In genomic region chr12:86181320-86181751, GRCm38 (mm10) we compare ENCODE assay signal across 13 mouse cellular contexts.
A peak's percentile ranks its signal among the peaks of the same experiment; 100 is the strongest.
DNase-seq lines count a peak whose midpoint lies in the region; ATAC-seq and TF ChIP-seq lines count a peak whose summit lies in the region.
"Had no signal": no experiment of that assay in that cellular context is flagged by ENCODE, and none has a peak within 500 bp of the region (broad histone marks: within the 10 kb centered on the region; RNA-seq: fewer than 3 reads in every experiment).

No protein-coding gene starts in this region.

- in situ Hi-C loops in ES-E14 (cut with MboI; ENCODE audit: low sequenced_read_pairs in 2 of 2, unreplicated experiment in 2 of 2) = no loop called here

- H3K27me3 ChIP-seq in embryonic facial prominence, embryonic 12.5 days = no peaks in the 10 kb centered on the region; the same call in 1 of the 2 replicates
- 0 out of 2 replicates have a peak, but pooled peaks cover 9% of the 10 kb centered on the region for H3K27me3 ChIP-seq in hindbrain, embryonic 13.5 days
- no peaks in the 10 kb centered on the region for H3K27me3 ChIP-seq in midbrain, embryonic 16.5 days (ENCODE audit: control insufficient read depth, insufficient read depth, low read depth, low read length)
- no peaks in the 10 kb centered on the region for H3K27me3 ChIP-seq in lung, postnatal 0 days (replicated peaks; ENCODE audit: insufficient read depth, low read length)

- no peak overlapping the region for H3K4me2 ChIP-seq in embryonic facial prominence, embryonic 12.5 days (replicated peaks)
- no peak overlapping the region for H3K4me2 ChIP-seq in hindbrain, embryonic 13.5 days
- H3K4me2 ChIP-seq in midbrain, embryonic 16.5 days (ENCODE audit: low read length) = no peak overlapping the region
- no peak overlapping the region for H3K4me2 ChIP-seq in lung, postnatal 0 days (replicated peaks; ENCODE audit: low read depth, low read length)

- no peaks in the 10 kb centered on the region for H3K36me3 ChIP-seq in ES-E14 (ENCODE audit: control insufficient read depth, insufficient read depth, low read length, poor library complexity, severe bottlenecking)
- H3K36me3 ChIP-seq in embryonic facial prominence, embryonic 12.5 days = no peaks in the 10 kb centered on the region
- H3K36me3 ChIP-seq in hindbrain, embryonic 13.5 days = no peaks in the 10 kb centered on the region
- no peaks in the 10 kb centered on the region for H3K36me3 ChIP-seq in midbrain, embryonic 16.5 days (ENCODE audit: control insufficient read depth, insufficient read depth, low read length)
- H3K36me3 ChIP-seq in lung, postnatal 0 days (ENCODE audit: insufficient read depth, low read length) = no peaks in the 10 kb centered on the region
- H3K36me3 ChIP-seq: heart, embryonic 10.5 days had no signal

- TF ChIP-seq CTCF in lung, postnatal 0 days (IDR thresholded peaks at IDR 0.05) = no peak

- 10% methylated on average over 8 of the region's 8 CpGs for WGBS in embryonic facial prominence, embryonic 12.5 days
- WGBS in hindbrain, embryonic 13.5 days = 10% methylated on average over 8 of the region's 8 CpGs
- WGBS in midbrain, embryonic 16.5 days = 16% methylated on average over 8 of the region's 8 CpGs
- WGBS in lung, postnatal 0 days = 22% methylated on average over 8 of the region's 8 CpGs

- TF ChIP-seq EP300 in lung, postnatal 0 days (IDR thresholded peaks at IDR 0.05) = no peak

- H3K9ac ChIP-seq in ES-E14 (ENCODE audit: insufficient read depth, low read depth, low read length, poor library complexity, severe bottlenecking) = no peak overlapping the region
- H3K9ac ChIP-seq in embryonic facial prominence, embryonic 12.5 days = no peak overlapping the region
- no peak overlapping the region for H3K9ac ChIP-seq in hindbrain, embryonic 13.5 days
- H3K9ac ChIP-seq in midbrain, embryonic 16.5 days (ENCODE audit: low read depth, low read length) = no peak overlapping the region; the same call in 1 of the 2 replicates
- H3K9ac ChIP-seq in lung, postnatal 0 days (replicated peaks; ENCODE audit: low read depth) = no peak overlapping the region

- peak overlapping the region in 1 of 2 experiments; percentile 46; a peak in 2 of 4 replicates for H3K4me3 ChIP-seq in ES-E14 (ENCODE audit: insufficient read depth in 1 of 2, low read depth in 1 of 2, low read length in 2 of 2, poor library complexity in 1 of 2, severe bottlenecking in 1 of 2)
- no peak overlapping the region for H3K4me3 ChIP-seq in embryonic facial prominence, embryonic 12.5 days
- H3K4me3 ChIP-seq in hindbrain, embryonic 13.5 days = no peak overlapping the region
- H3K4me3 ChIP-seq in midbrain, embryonic 16.5 days (ENCODE audit: low read depth, low read length) = no peak overlapping the region
- H3K4me3 ChIP-seq in lung, postnatal 0 days (ENCODE audit: low read depth, low read length) = no peak overlapping the region
- H3K4me3 ChIP-seq: heart, embryonic 10.5 days had no signal

- H3K27ac ChIP-seq in ES-E14 (ENCODE audit: insufficient read depth, low read depth, low read length, poor library complexity, severe bottlenecking) = peak overlapping the region; percentile 58; the same call in 1 of the 2 replicates
- H3K27ac ChIP-seq in embryonic facial prominence, embryonic 12.5 days = no peak overlapping the region
- H3K27ac ChIP-seq in hindbrain, embryonic 13.5 days = peak overlapping the region; percentile 37
- no peak overlapping the region for H3K27ac ChIP-seq in midbrain, embryonic 16.5 days (ENCODE audit: low read length)
- no peak overlapping the region for H3K27ac ChIP-seq in lung, postnatal 0 days (ENCODE audit: low read length)
- H3K27ac ChIP-seq: heart, embryonic 10.5 days had no signal

- peaks cover 11 to 15% of the 10 kb centered on the region in 2 experiments; a peak in 3 of 4 replicates for H3K4me1 ChIP-seq in ES-E14 (ENCODE audit: control insufficient read depth in 2 of 2, insufficient read depth in 2 of 2, low read length in 2 of 2, poor library complexity in 1 of 2)
- peaks cover 17% of the 10 kb centered on the region for H3K4me1 ChIP-seq in embryonic facial prominence, embryonic 12.5 days
- peaks cover 37% of the 10 kb centered on the region for H3K4me1 ChIP-seq in hindbrain, embryonic 13.5 days (replicated peaks)
- H3K4me1 ChIP-seq in midbrain, embryonic 16.5 days (ENCODE audit: control insufficient read depth, insufficient read depth, low read length) = peaks cover 22% of the 10 kb centered on the region
- H3K4me1 ChIP-seq in lung, postnatal 0 days (ENCODE audit: insufficient read depth, low read depth, low read length) = no peaks in the 10 kb centered on the region

- H3K9me3 ChIP-seq in ES-E14 (ENCODE audit: control insufficient read depth, insufficient read depth, low read depth, low read length) = no peaks in the 10 kb centered on the region
- H3K9me3 ChIP-seq in embryonic facial prominence, embryonic 12.5 days = no peaks in the 10 kb centered on the region
- no peaks in the 10 kb centered on the region for H3K9me3 ChIP-seq in hindbrain, embryonic 13.5 days
- H3K9me3 ChIP-seq in midbrain, embryonic 16.5 days (replicated peaks; ENCODE audit: control insufficient read depth, low read length, poor library complexity, severe bottlenecking) = no peaks in the 10 kb centered on the region
- no peaks in the 10 kb centered on the region for H3K9me3 ChIP-seq in lung, postnatal 0 days (ENCODE audit: low read length)
- H3K9me3 ChIP-seq: heart, embryonic 10.5 days had no signal

- no peak for DNase-seq in ES-E14 (ENCODE audit: low read depth, low spot score)
- DNase-seq in lung, postnatal 0 days (ENCODE audit: low spot score) = no peak
- DNase-seq in T-cell, adult 2 months (ENCODE audit: low spot score) = no peak
- no peak for DNase-seq in urinary bladder, adult 18-20 months (ENCODE audit: low spot score in 2 of 2)
- DNase-seq: cerebellum, postnatal 36 days; kidney, postnatal 4 days; lung, adult 18-20 months; right cerebral cortex, adult 18-20 months had no signal

- peak; percentile 43 for ATAC-seq in embryonic facial prominence, embryonic 12.5 days (ENCODE audit: insufficient number of reproducible peaks, insufficient read depth, low FRiP score, low TSS enrichment)
- peak; percentile 36; the same call in 1 of the 2 replicates for ATAC-seq in hindbrain, embryonic 13.5 days (ENCODE audit: low FRiP score)
- peak; percentile 66 for ATAC-seq in midbrain, embryonic 16.5 days
- ATAC-seq in monocyte, adult 5-6 weeks (replicated peaks; ENCODE audit: insufficient number of reproducible peaks, low FRiP score, low TSS enrichment, poor library complexity, severe bottlenecking) = no peak
- no peak for ATAC-seq in lung, postnatal 0 days

TF ChIP-seq in ES-E14, 5 proteins besides CTCF, POLR2A, EP300 and RAD21:
- no peak for TF ChIP-seq ZNF384 (IDR thresholded peaks at IDR 0.05; ENCODE audit: low read depth, low read length)
- no peak for TF ChIP-seq MAFK (IDR thresholded peaks at IDR 0.05; ENCODE audit: insufficient read depth, low read depth, low read length)
- TF ChIP-seq HCFC1 (IDR thresholded peaks at IDR 0.05; ENCODE audit: borderline replicate concordance, insufficient read depth, low read length) = no peak
- TF ChIP-seq ZC3H11A (IDR thresholded peaks at IDR 0.05; ENCODE audit: borderline replicate concordance, low read depth, low read length) = no peak
- TF ChIP-seq CHD2 (IDR thresholded peaks at IDR 0.05; ENCODE audit: low read depth, low read length) = no peak

Comparison
In these comparisons a context has a peak if more than half of its experiments do, and no peak if none do; other contexts are left out.
1. H3K27ac ChIP-seq: peak in ES-E14 (single experiment) and hindbrain, embryonic 13.5 days (single experiment); none in embryonic facial prominence, embryonic 12.5 days (single experiment), midbrain, embryonic 16.5 days (single experiment) and lung, postnatal 0 days (single experiment).
2. ATAC-seq: peak in embryonic facial prominence, embryonic 12.5 days (single experiment), hindbrain, embryonic 13.5 days (single experiment) and midbrain, embryonic 16.5 days (single experiment); none in monocyte, adult 5-6 weeks (single experiment) and lung, postnatal 0 days (single experiment).